20 mouse cellular contexts compared by ENCODE assay signal in the genomic region with DNA sequence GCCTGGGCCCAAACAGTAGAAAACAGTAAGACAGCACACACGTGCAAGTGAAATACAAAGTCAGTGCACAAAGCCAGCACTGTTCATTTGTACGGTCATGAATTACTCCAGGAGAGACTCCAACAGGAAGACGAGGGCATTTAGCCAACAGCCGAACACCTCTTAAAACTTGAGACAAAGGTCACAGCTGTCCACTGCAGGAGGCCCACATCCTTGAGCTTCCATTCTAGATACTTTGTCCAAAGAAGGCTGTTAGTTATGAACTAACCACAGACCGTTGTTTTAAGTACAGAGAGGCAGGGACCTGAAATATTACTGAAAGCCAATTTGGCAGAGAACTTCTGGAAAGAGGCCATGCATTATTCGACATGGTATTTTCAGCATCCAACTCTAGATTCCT. TPM values are rescaled to one million over a fixed set of nuclear protein-coding genes. Genes with fewer than 3 reads are reported as not detected.
DNase-seq lines count a peak whose midpoint lies in the region; ATAC-seq and TF ChIP-seq lines count a peak whose summit lies in the region.
"Had no signal": no experiment of that assay in that cellular context is flagged by ENCODE, and none has a peak within 500 bp of the region (broad histone marks: within the 10 kb centered on the region; RNA-seq: fewer than 3 reads in every experiment).

No protein-coding gene starts in this region.

- WGBS in lung, postnatal 0 days, result 37% methylated on average over 6 of the region's 6 CpGs

- peaks cover 15% of the 10 kb centered on the region for H3K36me3 ChIP-seq in lung, postnatal 0 days (ENCODE audit: insufficient read depth, low read length)

- no peaks in the 10 kb centered on the region for H3K27me3 ChIP-seq in lung, postnatal 0 days (replicated peaks; ENCODE audit: insufficient read depth, low read length)
- H3K27me3 ChIP-seq: neural tube, embryonic 13.5 days had no signal

- H3K27ac ChIP-seq in lung, postnatal 0 days (ENCODE audit: low read length), result 0 out of 2 replicates have a peak overlapping the region, but pooled peaks have one; percentile 6
- H3K27ac ChIP-seq: neural tube, embryonic 13.5 days had no signal

- ATAC-seq in lung, postnatal 0 days, result no peak
- ATAC-seq: liver, postnatal 0 days had no signal

- peaks cover 6% of the 10 kb centered on the region for H3K4me1 ChIP-seq in lung, postnatal 0 days (ENCODE audit: insufficient read depth, low read depth, low read length)

- TF ChIP-seq CTCF in lung, postnatal 0 days (IDR thresholded peaks at IDR 0.05), result no peak

- H3K9ac ChIP-seq in lung, postnatal 0 days (replicated peaks; ENCODE audit: low read depth), result no peak overlapping the region
- H3K9ac ChIP-seq: liver, postnatal 0 days; neural tube, embryonic 13.5 days had no signal

- peak; percentile 70 for DNase-seq in heart, adult 11 months
- DNase-seq in heart, postnatal 4 days, result no peak
- no peak for DNase-seq in lung, postnatal 0 days (ENCODE audit: low spot score)
- DNase-seq in lung, postnatal 25 days (ENCODE audit: low spot score), result no peak
- DNase-seq in kidney, postnatal 10 days, result peak; percentile 61
- DNase-seq in right cerebral cortex, postnatal 10 days (ENCODE audit: low spot score in 2 of 2), result no peak
- DNase-seq in right cerebral cortex, adult 2 months (ENCODE audit: low spot score in 2 of 2), result no peak
- no peak for DNase-seq in spleen, postnatal 14 days (ENCODE audit: low spot score in 2 of 2)
- DNase-seq: B cell, adult 2 months; cerebellum, adult 2 months; gastrocnemius, postnatal 25 days; liver, postnatal 0 days had no signal

- TF ChIP-seq EP300 in lung, postnatal 0 days (IDR thresholded peaks at IDR 0.05), result no peak

- no peaks in the 10 kb centered on the region for H3K9me3 ChIP-seq in lung, postnatal 0 days (ENCODE audit: low read length)
- H3K9me3 ChIP-seq: neural tube, embryonic 13.5 days had no signal

- no peak overlapping the region for H3K4me2 ChIP-seq in lung, postnatal 0 days (replicated peaks; ENCODE audit: low read depth, low read length)
- H3K4me2 ChIP-seq: heart, embryonic 11.5 days; neural tube, embryonic 13.5 days had no signal

- H3K4me3 ChIP-seq in lung, postnatal 0 days (ENCODE audit: low read depth, low read length), result no peak overlapping the region
- H3K4me3 ChIP-seq: erythroblast, embryonic 14.5 days; neural tube, embryonic 13.5 days had no signal

RNA-seq across cellular contexts. Expression of a gene that starts 3.7 kb away (rescaled TPM):
- total RNA-seq in heart, postnatal 4 days (2021), result 10 to 100 TPM; 16.6 to 16.8 TPM
- 3.3 and 3.7 TPM in 2 replicates for polyA plus RNA-seq in lung, postnatal 0 days (2015; fragmentation: Nextera tagmentation; extraction: Ambion mirVana)

RNA-seq across cellular contexts. Expression of a gene that starts 6.4 kb away (rescaled TPM):
- 10 to 100 TPM; 13.5 to 13.8 TPM for total RNA-seq in heart, postnatal 4 days (2021)
- polyA plus RNA-seq in lung, postnatal 0 days (2015; fragmentation: Nextera tagmentation; extraction: Ambion mirVana), result 19.2 and 20.2 TPM in 2 replicates

RNA-seq across cellular contexts. Expression of a gene that starts 38.9 kb away (rescaled TPM):
- total RNA-seq in heart, postnatal 4 days (2021), result not detected
- not detected in 2 replicates for polyA plus RNA-seq in lung, postnatal 0 days (2015; fragmentation: Nextera tagmentation; extraction: Ambion mirVana)
- total RNA-seq: adrenal gland, adult 2 months; gastrocnemius, postnatal 25 days; heart, postnatal 25 days; left cerebral cortex, adult 18-20 months had no signal
- polyA plus RNA-seq: erythroblast, embryonic 14.5 days; heart, embryonic 11.5 days; limb, embryonic 11.5 days; neural tube, embryonic 13.5 days had no signal

RNA-seq across cellular contexts. Expression of a gene that starts 40.6 kb away (rescaled TPM):
- under 1 TPM; 0.43 to 0.57 TPM for total RNA-seq in heart, postnatal 4 days (2021)
- 0.25 and 0.27 TPM in 2 replicates for polyA plus RNA-seq in lung, postnatal 0 days (2015; fragmentation: Nextera tagmentation; extraction: Ambion mirVana)
- polyA plus RNA-seq: neural tube, embryonic 13.5 days had no signal

RNA-seq across cellular contexts. Expression of a gene that starts 59.1 kb away (rescaled TPM):
- total RNA-seq in heart, postnatal 4 days (2021), result not detected
- not detected in 2 replicates for polyA plus RNA-seq in lung, postnatal 0 days (2015; fragmentation: Nextera tagmentation; extraction: Ambion mirVana)
- total RNA-seq: adrenal gland, adult 2 months; gastrocnemius, postnatal 25 days; heart, postnatal 25 days; left cerebral cortex, adult 18-20 months had no signal
- polyA plus RNA-seq: adrenal gland, adult 2 months; cerebellum, adult 2 months; cortical plate, adult 2 months; erythroblast, embryonic 14.5 days; heart, embryonic 11.5 days; limb, embryonic 11.5 days; liver, postnatal 0 days; neural tube, embryonic 13.5 days had no signal

Comparison
In these comparisons a context has a peak if more than half of its experiments do, and no peak if none do; other contexts are left out.
1. DNase-seq: peak in heart, adult 11 months (single experiment) and kidney, postnatal 10 days (single experiment); none in heart, postnatal 4 days (single experiment), lung, postnatal 0 days (single experiment), lung, postnatal 25 days (single experiment), right cerebral cortex, postnatal 10 days (0 of 2), right cerebral cortex, adult 2 months (0 of 2) and spleen, postnatal 14 days (0 of 2).